Mouse (Mus musculus) lung, postnatal 14 days (tissue): ENCODE results near the gene Ptprc.
A peak's percentile ranks its signal among the peaks of the same experiment; 100 is the strongest.

ENCODE experiments used
- DNase-seq: peaks from one replicate; pipeline ENCODE4 v3.0.0; 2021

Ptprc gene

DNA sequence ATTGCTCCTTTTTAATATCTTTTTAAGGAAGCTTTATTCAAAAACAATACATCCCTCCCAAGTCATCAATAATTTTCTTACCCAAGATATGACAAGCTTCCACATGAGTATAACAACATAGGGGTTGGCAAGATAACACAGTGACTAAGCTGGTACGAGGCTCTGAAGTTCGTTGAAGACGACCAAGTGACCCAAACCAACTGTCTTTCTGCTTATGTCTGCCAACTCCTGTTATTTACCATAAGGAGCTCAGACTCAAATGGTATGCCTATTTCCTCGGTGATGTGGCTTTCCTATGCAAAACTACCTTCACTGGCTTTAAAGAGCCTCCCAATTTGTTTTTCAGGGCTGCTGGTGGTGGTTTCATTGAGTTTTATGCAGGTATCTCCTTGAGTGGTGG lies at the start of gene Ptprc:
TSS of gene Ptprc (minus strand) at position 215 of the 400 bp plus-strand sequence.
- DNase-seq: no peak

DNA sequence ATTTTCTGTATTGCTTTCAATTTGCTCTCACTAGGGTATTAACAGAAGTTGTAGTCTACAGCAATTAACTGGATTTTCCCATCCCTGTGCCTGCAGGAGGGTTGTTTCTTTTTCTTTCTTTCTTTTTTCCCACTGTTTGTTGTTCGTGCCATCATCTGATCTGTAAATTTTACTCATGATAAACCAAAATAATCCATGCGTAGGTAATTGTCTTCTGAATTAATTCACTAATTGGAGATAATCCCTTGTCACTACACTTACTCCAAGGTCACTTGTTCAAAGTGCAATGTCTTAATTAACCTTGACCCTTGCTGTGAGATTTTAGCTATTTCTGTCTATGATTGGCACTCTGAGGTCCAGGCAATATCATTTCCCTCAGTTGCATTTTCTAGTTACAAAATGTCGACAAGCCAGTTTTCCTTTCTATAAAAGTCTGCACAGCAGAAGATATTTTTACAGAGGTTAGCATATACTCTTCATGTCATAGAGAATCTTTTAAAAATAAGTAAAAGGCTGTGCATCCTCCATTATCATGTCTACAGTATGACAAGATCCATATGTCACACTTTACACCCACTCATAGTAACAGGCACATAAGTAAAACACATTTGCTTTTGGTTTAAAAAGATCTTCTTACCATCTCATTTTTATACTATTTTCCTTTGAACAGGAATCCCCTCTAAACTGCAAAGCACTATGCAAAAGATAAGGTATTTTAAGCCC lies 39.4 kb upstream of the Ptprc start:
- no peak for DNase-seq

DNA sequence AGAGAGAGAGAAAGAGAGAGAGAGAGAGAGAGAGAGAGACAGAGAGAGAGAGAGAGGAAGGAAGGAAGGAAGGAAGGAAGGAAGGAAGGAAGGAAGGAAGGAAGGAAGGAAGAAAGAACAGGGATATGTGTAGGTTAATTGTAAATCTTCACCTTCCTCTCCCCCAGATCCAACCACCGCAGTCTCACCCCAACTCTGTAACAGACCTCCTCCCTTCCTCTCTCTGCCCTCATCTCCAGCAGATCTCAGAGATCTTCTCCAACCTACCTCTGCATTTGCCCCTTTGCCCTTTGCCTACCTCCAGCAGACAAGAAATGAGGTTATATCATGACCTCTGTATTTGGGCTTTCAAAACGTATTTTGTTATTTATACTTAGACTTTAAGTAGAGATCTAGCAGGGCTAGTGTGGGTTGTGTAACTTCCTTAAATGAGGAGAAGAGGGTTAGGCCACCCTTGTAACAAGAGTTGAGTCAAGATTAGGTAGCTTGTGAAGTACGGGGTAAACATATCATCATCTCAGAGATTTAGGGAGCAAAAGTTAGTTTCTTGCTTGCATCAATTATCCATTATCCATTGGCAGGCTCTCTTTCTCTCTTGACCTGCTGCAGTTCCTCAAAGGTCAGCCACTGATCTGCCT lies 35.0 kb upstream of the Ptprc start:
- no peak for DNase-seq

DNA sequence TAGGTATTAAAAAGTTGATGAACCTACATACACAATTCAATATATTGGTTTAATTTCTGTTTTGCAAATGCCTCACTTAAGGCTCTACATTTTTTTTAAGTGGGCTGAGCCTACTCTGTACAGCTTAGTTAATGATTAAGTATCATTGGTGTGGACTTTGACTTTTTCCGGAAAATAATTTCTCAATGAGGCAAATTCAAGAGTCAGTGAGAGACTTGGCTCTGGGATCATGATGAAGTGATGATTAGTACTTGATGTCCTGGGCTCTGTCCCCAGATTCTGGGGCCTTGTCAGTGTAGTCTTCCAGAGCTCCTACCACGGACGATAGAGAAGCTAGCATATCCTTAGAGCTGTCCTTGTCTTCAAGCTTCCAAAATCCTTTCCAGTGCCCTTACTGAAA lies 34.2 kb upstream of the Ptprc start:
- peak; percentile 4 for DNase-seq

DNA sequence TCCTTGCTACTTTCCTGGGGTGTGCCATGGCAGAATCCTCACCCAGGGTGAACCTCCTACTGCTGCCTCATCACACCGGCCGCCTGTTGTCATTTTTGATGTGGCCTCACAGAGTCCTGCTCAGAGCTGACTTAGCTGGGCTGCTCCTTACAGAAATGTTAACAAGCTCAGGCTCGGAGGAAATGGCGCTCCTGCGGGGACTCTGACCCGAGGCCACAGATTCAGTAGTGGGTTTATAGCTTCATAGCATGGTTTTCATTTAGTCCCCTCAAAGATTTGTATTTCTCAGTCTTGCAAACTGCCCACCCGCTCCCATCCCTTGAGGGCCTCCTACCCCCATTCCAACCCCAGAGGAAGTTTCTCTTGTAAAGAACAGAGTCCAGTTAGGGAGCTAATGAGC lies 30.5 kb upstream of the Ptprc start:
- no peak for DNase-seq

DNA sequence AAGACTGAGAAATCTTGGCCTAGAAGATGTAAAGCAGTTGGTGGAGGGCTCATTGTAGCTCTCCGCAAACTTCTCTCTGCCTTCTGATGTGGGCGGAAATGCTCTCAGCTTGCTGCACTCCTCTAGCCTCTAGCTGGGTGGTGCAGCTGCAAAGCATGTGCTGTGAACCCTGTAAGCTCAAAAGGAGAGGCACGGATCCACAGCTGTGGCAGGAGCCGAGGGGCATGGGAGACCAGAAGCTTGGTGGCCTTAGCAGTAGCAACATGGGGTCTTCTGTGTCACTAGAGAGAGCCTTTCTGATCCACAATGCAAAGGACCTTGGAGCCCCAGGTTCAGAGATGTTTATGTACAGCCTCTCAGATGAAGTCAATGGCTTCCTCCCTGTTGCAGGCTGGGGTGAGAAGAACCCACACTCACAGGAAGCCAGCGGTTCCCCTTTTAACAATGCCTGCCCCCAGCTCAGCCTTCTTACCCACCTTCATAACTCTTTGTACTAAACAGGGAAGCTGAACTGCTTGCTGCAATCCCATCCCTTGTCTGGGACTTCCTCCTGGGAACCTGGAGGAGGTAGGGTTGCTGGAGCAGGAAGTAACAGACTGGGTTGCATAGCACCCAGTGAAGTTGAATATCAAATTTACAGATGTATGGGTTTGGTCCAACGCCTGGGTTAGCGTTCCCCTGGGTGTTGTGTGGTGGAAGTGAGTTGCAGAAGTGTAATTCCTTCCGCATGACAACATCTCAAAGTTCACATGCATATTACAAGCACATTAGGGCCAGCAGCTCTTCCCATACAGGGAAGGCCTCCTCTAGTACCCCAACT lies 16.4 kb upstream of the Ptprc start:
- DNase-seq: peak; percentile 31

DNA sequence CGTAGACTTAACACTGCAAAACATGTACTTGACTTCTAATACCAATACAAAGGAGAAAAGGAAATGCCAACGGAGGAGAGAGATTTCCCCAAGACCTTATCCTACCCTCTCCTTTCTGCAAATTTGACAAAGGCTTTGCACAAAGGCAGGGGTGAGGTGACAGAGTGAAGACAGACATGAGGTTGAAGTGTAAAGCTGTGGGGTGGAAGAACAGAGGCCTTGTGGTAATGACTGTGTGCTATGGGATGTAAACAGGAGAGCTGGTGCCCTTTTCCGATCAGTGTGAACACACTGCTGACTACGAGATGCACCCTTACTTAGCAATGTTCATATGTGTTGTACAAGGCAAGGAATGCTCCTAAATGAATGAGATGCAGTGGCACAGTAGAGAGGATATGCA lies 12.6 kb upstream of the Ptprc start:
- DNase-seq: no peak

DNA sequence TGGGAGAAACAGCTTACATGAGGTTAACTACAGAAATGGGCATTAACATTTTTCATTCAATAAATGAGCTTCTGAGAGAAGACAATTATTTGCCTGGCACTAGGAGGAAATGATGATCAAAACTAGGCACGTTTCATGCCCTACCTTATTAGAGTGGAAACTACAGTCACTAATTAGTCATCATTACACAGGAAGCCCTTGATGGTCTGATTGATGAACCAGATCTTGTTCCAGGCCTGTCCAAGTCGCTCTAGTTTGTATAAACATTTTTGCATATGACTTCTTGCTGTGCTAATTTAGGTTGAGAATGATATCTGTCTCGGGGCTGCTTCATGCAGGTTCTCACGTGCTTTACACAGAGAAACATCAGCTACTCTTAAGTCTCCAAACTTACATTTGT lies 10.4 kb upstream of the Ptprc start:
- DNase-seq: no peak

DNA sequence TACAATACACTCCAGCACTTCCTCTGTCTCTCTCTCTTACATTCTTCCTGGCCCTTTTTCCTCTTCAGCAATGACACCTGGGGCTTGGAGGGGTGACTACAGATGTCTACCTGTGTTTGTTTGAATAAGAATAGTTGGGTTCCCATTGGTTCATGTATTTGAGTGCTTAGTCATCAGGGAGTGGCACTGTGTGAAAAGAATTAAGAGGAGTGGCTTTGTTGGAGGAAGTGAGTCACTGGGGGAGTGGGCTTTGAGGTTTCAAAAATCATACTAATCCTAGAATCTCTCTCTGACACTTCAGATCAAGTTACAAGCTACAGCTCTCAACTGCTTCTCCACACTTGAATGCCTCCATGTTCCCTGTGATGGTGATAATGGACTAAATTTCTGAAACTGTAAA lies 4.6 kb upstream of the Ptprc start:
- no peak for DNase-seq

DNA sequence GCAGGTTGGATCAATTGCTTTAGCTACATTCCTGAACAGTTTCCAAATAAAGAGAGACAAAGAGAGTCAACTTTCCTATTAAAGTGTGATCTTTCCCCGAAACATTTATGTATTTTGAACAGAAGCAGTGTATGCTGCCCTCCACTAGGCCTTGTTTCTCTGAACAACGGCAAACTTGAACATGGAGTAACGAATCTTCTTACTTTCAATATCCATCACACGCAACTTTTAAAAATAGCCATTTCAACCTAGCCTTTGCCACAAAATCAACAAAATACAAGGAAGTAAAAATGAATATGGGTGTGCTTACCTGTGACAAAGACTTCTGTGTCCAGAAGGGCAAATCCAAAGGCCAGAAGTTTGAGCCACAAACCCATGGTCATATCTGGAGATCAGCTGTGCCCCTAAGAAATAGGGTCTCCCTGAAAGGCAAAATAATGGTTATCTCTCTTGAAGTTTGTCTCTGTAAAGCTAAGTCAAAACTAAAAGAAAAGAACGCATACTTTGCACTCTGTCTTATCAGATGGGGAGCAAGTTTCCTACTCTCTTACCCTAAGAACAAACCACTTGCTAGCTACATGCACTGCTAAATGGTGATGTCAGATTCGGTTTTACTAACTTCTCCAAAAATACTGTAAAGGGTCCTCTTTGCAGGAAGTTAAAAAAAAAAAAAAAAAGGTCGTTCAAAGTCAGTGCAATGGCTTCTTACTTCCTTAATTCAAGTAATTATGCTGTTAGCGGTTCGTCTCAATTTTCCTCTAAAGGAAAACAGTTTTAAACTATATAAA lies 609 bp downstream of the Ptprc start:
- no peak for DNase-seq

DNA sequence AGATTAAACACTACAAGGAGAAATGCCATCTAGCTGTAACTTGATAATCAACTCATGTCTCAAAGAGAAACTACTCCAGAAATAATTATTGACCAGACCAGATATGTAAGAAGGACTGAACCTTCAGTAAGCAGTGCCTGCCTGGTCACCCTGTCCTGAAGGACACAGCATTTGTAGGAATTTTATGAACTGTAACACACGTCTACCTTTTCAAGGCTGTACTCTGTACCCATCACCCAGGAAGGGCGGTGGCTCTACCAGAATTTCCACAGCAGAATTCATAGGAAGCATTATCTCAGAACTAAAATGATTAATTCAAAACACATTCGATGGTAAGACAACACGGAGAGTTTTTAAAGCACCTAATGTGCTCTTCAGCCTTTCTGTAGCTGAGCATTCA lies 1.4 kb downstream of the Ptprc start:
- no peak for DNase-seq

DNA sequence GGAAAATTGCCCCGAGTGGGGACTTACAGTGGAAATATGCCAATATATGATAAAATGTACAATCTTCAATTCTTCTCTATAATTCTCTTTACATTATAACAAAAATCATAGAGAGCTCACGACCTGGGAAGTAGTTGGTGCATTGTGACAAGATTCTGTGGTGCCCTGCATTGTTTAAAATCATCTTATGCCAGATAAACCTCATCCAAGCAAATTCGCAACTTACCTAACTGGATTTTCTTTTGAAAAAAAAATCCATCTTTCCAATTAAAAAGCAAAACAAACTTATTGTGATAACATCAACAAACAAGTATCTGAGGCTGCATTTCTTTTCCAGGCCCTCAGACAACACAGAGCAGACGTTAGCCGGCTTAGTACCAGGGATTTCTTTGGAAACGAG lies 1.8 kb downstream of the Ptprc start:
- DNase-seq: no peak

DNA sequence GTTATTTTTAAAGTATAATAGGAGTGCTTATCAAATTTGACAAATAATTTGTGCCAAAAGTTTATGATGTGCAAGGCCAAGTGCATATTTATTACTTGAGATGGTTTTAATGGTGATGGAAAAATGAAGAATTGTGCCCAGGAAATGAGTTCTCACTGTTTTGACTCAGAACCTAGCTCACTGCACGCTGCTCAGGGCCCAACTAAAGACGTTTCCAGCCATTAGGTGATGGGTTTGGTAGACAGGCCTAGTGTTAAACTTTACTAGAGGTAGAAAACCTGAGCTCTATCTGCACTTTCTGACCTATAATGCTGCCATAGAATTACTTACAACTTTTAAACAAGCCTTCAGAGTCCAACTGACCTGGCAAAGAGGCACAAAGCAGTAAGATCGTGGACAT lies 3.0 kb downstream of the Ptprc start:
- no peak for DNase-seq

DNA sequence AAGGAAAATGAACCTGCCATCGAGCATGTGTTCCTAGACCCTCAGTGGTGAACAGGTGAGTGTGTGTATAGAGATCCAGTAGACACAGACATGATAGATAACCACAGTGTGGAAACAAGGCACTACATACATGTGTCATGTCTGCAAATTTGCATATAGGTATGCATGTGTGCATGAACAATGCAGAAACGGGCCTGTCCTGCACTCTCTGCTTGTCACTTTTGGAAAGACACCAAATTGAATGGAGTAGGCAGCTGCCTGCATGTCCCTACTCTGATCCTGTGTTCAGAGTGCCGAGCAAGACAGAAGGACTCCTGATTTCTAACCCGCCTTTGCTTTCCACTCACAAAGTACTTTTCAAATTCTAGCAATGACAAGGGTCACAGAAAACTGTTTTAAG lies 3.4 kb downstream of the Ptprc start:
- DNase-seq: no peak

DNA sequence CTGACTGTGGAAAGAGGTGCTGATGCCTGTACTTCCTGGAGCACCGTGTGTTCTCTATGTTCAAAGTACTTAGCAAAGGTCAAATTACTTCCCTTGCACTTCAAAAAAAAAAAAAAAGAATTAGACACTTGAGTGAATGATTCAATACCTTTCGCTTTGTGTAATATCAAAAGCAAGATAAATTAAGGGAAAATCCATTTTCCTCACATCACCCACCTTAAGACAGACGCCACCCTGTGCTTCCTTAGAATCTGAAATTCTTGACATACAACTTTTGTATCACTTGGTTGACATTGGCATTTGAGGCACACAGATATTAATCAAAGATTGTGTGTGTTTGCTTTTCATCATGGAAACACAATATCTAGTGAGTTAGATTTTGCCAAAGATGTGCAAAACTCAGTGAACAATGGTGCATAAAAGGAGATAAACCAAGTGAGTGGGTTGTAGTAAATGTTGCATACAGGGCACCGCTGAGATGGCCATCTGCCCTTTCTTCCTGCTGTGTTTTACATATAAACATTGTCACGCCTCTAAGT lies 9.2 kb downstream of the Ptprc start:
- no peak for DNase-seq

DNA sequence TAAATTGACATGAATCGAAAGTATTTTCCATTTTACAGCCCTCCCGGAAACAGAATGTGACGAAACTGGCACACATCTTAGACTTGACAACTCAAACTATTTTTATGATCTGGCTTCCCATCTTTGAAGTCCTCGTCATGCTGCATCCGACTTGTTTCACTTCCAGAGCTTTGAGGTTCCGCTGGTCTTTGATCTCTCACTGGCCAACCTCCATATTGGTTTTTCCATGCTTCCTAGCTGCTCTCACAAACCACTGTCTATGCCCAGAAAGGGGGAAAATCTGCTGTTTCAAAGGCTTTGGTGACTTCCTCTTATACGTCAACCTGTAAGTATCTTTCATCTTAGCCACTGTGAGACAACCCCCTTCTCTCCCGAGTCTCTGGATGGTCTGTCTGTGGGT lies 12.9 kb downstream of the Ptprc start:
- DNase-seq: no peak

DNA sequence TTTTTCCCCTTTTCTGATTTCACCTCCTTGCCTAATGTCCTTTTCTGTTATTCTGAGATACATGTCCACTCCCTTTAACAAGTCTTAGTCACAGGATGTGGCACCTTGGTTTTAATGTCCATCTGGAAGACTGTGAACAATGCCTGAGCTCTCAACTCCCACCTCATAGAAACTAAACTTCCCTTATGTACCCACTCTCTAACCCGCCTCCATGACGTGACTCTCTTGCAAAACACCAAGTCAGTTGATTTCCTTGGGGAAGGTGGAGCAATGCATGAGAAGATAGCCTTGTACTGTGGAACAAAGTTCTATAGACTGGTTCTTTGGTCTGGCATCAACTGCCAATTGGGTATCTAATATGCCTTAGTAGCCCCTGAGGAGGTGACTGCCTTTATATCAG lies 16.6 kb downstream of the Ptprc start:
- DNase-seq: peak; percentile 13

DNA sequence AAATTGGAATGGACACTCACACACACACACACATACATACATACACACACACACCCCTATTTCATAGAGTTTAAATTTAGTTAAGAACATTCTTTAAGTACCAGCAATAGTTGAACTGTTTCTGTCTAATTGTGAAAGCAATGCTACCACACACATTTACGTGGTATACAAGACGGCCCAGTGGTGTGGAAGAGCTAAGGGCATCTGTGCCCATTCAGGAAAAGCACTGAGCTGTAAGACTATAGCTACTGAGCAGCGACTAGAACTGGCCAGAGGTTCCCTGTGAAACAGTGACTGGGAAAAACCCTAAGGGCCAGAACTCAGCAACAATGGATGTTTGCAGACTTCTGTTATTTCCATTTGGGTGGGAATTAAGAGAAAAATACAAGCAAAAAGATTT lies 17.3 kb downstream of the Ptprc start:
- DNase-seq: no peak

DNA sequence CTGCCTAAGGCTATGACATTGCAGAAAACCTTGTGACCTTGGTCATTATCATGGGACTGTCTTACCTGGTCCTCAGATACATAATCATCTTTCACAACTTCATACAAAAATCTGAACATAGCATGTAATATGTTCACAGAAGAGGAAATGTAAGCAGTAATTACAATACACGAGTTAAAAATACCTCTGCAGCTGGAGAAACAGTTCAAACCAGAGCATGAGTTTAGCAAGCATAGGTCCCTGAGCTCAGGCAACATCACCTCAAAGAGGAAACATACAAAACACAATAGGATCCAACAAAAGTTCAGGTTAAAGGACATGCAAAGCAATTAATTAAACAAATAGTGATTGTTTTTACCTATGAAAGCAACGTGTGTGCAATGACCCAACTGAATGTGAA lies 17.8 kb downstream of the Ptprc start:
- DNase-seq: no peak

DNA sequence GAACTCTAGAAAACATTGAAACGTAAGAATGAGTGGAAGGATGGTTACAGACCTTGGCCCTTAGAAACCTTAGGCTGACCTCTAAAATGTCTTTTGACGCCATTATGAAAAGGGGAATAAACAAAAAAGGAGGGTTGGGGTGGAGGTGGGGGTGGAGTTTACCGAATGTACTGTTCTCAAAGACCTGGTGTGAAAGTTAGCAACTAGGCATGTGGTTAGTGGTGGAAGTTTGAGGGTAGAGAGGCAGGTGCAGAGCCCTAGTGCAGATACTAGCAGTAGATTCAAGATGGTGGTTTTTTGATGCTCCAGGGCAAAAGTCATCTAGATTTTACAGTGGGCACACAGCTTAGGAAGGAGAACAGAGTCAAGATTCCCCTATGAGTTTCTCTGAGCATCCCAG lies 18.5 kb downstream of the Ptprc start:
- DNase-seq: no peak

DNA sequence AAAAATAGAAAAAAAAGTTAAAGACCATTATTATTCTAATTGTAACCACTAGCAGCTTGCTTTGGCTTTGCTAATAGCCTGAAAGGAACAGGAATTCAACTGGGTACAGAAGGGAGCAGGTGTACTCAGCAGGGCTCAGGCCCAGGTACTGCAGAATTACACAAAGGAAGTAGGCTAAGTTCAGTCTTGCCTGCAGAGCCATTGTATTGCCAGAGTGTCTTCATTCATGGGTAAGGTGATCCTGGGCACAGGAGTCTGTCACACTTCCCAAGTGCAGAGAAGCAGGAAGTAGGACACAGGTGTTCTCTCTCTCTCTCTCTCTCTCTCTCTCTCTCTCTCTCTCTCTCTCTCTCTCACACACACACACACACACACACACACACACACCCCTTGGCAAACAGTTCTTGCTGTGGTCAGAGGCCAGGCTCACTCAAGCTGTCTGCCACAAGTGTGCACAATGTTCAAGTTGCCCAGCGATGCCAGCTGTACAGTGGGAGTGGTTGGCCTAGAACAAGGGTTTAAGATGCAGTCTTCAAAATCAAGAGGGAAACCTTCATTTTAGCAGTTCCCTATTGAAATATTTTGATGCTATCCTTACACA lies 21.2 kb downstream of the Ptprc start:
- no peak for DNase-seq

DNA sequence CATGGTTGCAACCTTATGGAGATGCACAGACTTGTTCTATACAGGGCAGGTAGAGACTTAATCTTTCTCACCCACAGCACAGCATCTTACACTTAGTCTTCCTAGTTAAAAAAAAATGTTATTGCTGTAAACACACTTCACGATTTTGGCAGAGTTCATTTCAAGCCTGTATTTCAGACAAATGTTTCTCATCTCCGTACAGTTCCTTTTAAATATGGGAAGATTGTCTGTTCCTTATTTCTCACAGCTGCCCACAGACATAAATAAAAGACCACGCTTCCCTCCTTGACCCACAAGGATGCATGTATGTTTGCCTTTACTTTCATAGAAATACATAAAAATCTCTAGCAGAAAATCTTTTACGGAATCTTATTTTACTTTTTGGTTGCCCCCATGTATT lies 22.4 kb downstream of the Ptprc start:
- no peak for DNase-seq

DNA sequence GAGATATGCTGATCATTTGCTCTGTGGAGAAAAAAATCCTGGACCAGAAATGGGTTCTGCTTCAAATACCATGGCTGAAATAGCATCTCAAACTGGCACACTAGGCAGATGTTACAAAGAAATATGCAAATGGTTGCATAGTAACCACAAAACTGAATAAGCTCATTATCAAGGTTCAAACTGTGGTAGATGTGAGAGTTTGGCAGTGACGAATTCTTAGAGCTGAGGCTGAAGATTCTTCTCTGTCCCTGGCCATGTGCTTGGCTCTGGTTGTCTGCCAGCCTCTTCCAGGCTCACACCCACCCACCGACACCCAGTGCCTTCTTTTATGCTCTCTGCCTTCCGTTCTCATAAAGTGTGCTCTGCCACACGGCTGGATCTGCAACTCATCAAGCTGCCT lies 26.7 kb downstream of the Ptprc start:
- no peak for DNase-seq
